Mouse (Mus musculus) B cell, adult 62 days (primary cell): ENCODE measurements around the gene Elob. TPM values are rescaled to one million over a fixed set of nuclear protein-coding genes. Genes with fewer than 3 reads are reported as not detected.

Experiments
- total RNA-seq: library from RNA; stranded (reverse); gene quantifications from 4 replicates; pipeline ENCODE4 v1.2.4, GENCODE M21; 2023

Elob gene
- total RNA-seq = 153 to 167 TPM (median 160 TPM) in 4 replicates

GRCm38 (mm10) chr17:23829064-23829619 lies at the start of gene Elob:
Elob (minus strand) TSS chr17:23829136.

GRCm38 (mm10) chr17:23867756-23868155 lies 38.8 kb upstream of the Elob start, which contains the start of gene Prss21:
Prss21 (plus strand) TSS chr17:23868056.

GRCm38 (mm10) chr17:23843812-23844273 lies 14.9 kb upstream of the Elob start, which contains the start of the genes Prss32 and Prss41:
Prss32 (plus strand) TSS chr17:23843855.
Prss41 (minus strand) TSS chr17:23844172.

GRCm38 (mm10) chr17:23836006-23836575 lies 7.2 kb upstream of the Elob start, which contains the start of gene Prss33:
Prss33 (minus strand) TSS chr17:23836056.

GRCm38 (mm10) chr17:23790269-23791078 lies 38.5 kb downstream of the Elob start, which contains the start of gene Srrm2:
Srrm2 (plus strand) TSS chr17:23790532.

GRCm38 (mm10) chr17:23785561-23786471 lies 43.1 kb downstream of the Elob start, which contains the start of gene Flywch2:
Flywch2 (minus strand) TSS chr17:23786081.

Other genes starting within 250 kb of the Elob start
- not detected in 4 replicates for gene Zfp13, start 229.6 kb downstream of the Elob start, total RNA-seq
- gene Zscan10, start 228.3 kb downstream of the Elob start, total RNA-seq = not detected in 4 replicates
- 0.12 to 0.16 TPM in 2 of 4 replicates, not detected in the others for gene Mmp25, start 183.9 kb downstream of the Elob start, total RNA-seq
- gene Bicdl2, start 168.6 kb downstream of the Elob start, total RNA-seq = 0.36 TPM in 1 of 4 replicates, not detected in the others
- gene Hcfc1r1, start 155.5 kb downstream of the Elob start, total RNA-seq = 38.2 to 46.6 TPM (median 40.7 TPM) in 4 replicates
- 23.1 to 32.2 TPM (median 25.4 TPM) in 4 replicates for gene Thoc6, start 155.3 kb downstream of the Elob start, total RNA-seq
- gene Tnfrsf12a, start 151.7 kb downstream of the Elob start, total RNA-seq = 14.4 to 18.6 TPM (median 16.4 TPM) in 4 replicates
- gene Cldn6, start 149.9 kb downstream of the Elob start, total RNA-seq = not detected in 4 replicates
- not detected in 4 replicates for gene Cldn9, start 145.1 kb downstream of the Elob start, total RNA-seq
- not detected in 4 replicates for gene 1520401A03Rik, start 106.4 kb downstream of the Elob start, total RNA-seq
- 35.2 to 41.8 TPM (median 38.7 TPM) in 4 replicates for gene Pkmyt1, start 102.8 kb downstream of the Elob start, total RNA-seq
- 0.52 to 2.1 TPM (median 1.5 TPM) in 4 replicates for gene Paqr4, start 88.3 kb downstream of the Elob start, total RNA-seq
- 0.37 TPM in 1 of 4 replicates, not detected in the others for gene Kremen2, start 83.3 kb downstream of the Elob start, total RNA-seq
- 26.3 to 31.2 TPM (median 27.9 TPM) in 4 replicates for gene Flywch1, start 57.5 kb downstream of the Elob start, total RNA-seq
- not detected in 4 replicates for gene Flywch2, start 43.1 kb downstream of the Elob start, total RNA-seq
- 1,370 to 1,448 TPM (median 1,386 TPM) in 4 replicates for gene Srrm2, start 38.6 kb downstream of the Elob start, total RNA-seq
- gene Prss33, start 6.9 kb upstream of the Elob start, total RNA-seq = not detected in 4 replicates
- not detected in 4 replicates for gene Prss32, start 14.7 kb upstream of the Elob start, total RNA-seq
- 0.64 to 0.75 TPM (median 0.66 TPM) in 3 of 4 replicates, not detected in the other for gene Prss41, start 15.0 kb upstream of the Elob start, total RNA-seq
- not detected in 4 replicates for gene Prss21, start 38.9 kb upstream of the Elob start, total RNA-seq
- gene Dcpp1, start 51.7 kb upstream of the Elob start, total RNA-seq = not detected in 4 replicates
- gene Dcpp2, start 51.7 kb upstream of the Elob start, total RNA-seq = not detected in 4 replicates
- gene Dcpp3, start 88.3 kb upstream of the Elob start, total RNA-seq = not detected in 4 replicates
- not detected in 4 replicates for gene Sbp, start 112.5 kb upstream of the Elob start, total RNA-seq
- gene Sbpl, start 126.1 kb upstream of the Elob start, total RNA-seq = not detected in 4 replicates
- gene Prss30, start 151.4 kb upstream of the Elob start, total RNA-seq = not detected in 4 replicates
- gene Prss22, start 169.0 kb upstream of the Elob start, total RNA-seq = not detected in 4 replicates
- not detected in 4 replicates for gene Prss27, start 209.0 kb upstream of the Elob start, total RNA-seq
- gene Kctd5, start 244.3 kb upstream of the Elob start, total RNA-seq = 29.6 to 31.8 TPM (median 29.9 TPM) in 4 replicates